27 mouse cellular contexts compared by ENCODE assay signal in the genomic region with DNA sequence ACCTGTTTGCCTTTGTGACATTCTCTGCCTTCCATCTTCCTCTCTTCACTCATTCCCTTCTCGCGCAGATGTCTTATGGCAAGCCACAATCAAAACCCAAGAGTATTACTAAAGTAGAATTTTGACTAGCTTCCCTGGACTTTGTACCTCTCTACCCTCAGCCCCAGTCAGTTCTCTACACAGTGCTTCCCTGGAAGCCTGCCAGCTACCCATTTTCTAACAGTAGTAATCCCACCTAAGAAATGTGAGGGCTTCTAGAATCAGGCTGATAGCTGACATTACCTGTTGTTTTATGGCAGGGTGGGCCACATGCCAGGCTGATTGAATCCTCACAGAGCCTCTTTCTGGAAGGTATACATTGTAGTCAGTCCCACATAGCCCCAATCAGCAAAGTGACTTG. TPM values are rescaled to one million over a fixed set of nuclear protein-coding genes. Genes with fewer than 3 reads are reported as not detected.
DNase-seq lines count a peak whose midpoint lies in the region; ATAC-seq lines count a peak whose summit lies in the region.
"Had no signal": no experiment of that assay in that cellular context is flagged by ENCODE, and none has a peak within 500 bp of the region (broad histone marks: within the 10 kb centered on the region; RNA-seq: fewer than 3 reads in every experiment).

No protein-coding gene starts in this region.

- no peak for ATAC-seq in kidney, embryonic 14.5 days (ENCODE audit: low FRiP score, low TSS enrichment)
- no peak for ATAC-seq in kidney, embryonic 15.5 days (replicated peaks; ENCODE audit: low FRiP score)
- ATAC-seq: CD4-positive, CD25-positive, alpha-beta regulatory T cell, adult 4 months; forebrain, embryonic 15.5 days had no signal

- no peaks in the 10 kb centered on the region for H3K9me3 ChIP-seq in kidney, embryonic 14.5 days (ENCODE audit: control insufficient read depth, low read length)
- no peaks in the 10 kb centered on the region for H3K9me3 ChIP-seq in kidney, embryonic 15.5 days (replicated peaks)
- H3K9me3 ChIP-seq: embryonic facial prominence, embryonic 10.5 days; embryonic facial prominence, embryonic 13.5 days; forebrain, embryonic 12.5 days; forebrain, embryonic 15.5 days; heart, embryonic 12.5 days; heart, embryonic 15.5 days; hindbrain, embryonic 13.5 days had no signal

- no peak overlapping the region for H3K4me3 ChIP-seq in kidney, embryonic 14.5 days (ENCODE audit: low read length)
- no peak overlapping the region for H3K4me3 ChIP-seq in kidney, embryonic 15.5 days (replicated peaks)
- H3K4me3 ChIP-seq: embryonic facial prominence, embryonic 10.5 days; embryonic facial prominence, embryonic 13.5 days; erythroblast, embryonic 14.5 days; forebrain, embryonic 12.5 days; forebrain, embryonic 15.5 days; heart, embryonic 12.5 days; heart, embryonic 15.5 days; hindbrain, embryonic 10.5 days; hindbrain, embryonic 13.5 days had no signal

- no peak overlapping the region for H3K27ac ChIP-seq in kidney, embryonic 14.5 days (ENCODE audit: low read depth, low read length)
- H3K27ac ChIP-seq in kidney, embryonic 15.5 days: no peak overlapping the region
- H3K27ac ChIP-seq: embryonic facial prominence, embryonic 10.5 days; embryonic facial prominence, embryonic 13.5 days; forebrain, embryonic 12.5 days; forebrain, embryonic 15.5 days; heart, embryonic 15.5 days; hindbrain, embryonic 10.5 days; hindbrain, embryonic 13.5 days had no signal

- peaks cover 46% of the 10 kb centered on the region for H3K36me3 ChIP-seq in kidney, embryonic 14.5 days (ENCODE audit: control insufficient read depth, insufficient read depth, low read length)
- H3K36me3 ChIP-seq in kidney, embryonic 15.5 days: peaks cover 76% of the 10 kb centered on the region

- H3K4me2 ChIP-seq in kidney, embryonic 14.5 days (replicated peaks; ENCODE audit: low read depth, low read length): no peak overlapping the region
- H3K4me2 ChIP-seq in kidney, embryonic 15.5 days: no peak overlapping the region
- H3K4me2 ChIP-seq: embryonic facial prominence, embryonic 13.5 days; forebrain, embryonic 12.5 days; forebrain, embryonic 15.5 days; heart, embryonic 12.5 days; heart, embryonic 15.5 days; hindbrain, embryonic 13.5 days had no signal

- peak; percentile 21 for DNase-seq in kidney, adult 8-10 months
- DNase-seq in kidney, postnatal 14 days: peak; percentile 40
- DNase-seq in kidney, postnatal 36 days: peak; percentile 32 to 57
- DNase-seq in cerebellum, adult 11-12 months: no peak
- DNase-seq: adrenal gland, adult 2 months; adrenal gland, postnatal 14 days; cerebellum, adult 11 months; cerebellum, adult 8-10 months; cerebellum, postnatal 10 days; cerebellum, postnatal 36 days; embryo, embryonic 11 days; gastrocnemius, postnatal 25 days; heart, adult 18-20 months; heart, postnatal 10 days; heart, postnatal 36 days had no signal

- no peaks in the 10 kb centered on the region for H3K27me3 ChIP-seq in kidney, embryonic 14.5 days (ENCODE audit: control insufficient read depth, insufficient read depth, low read length)
- H3K27me3 ChIP-seq in kidney, embryonic 15.5 days: no peaks in the 10 kb centered on the region
- H3K27me3 ChIP-seq: embryonic facial prominence, embryonic 13.5 days; forebrain, embryonic 12.5 days; forebrain, embryonic 15.5 days; heart, embryonic 12.5 days; heart, embryonic 15.5 days; hindbrain, embryonic 13.5 days had no signal

- H3K4me1 ChIP-seq in kidney, embryonic 14.5 days (ENCODE audit: control insufficient read depth, insufficient read depth, low read length): no peaks in the 10 kb centered on the region
- no peaks in the 10 kb centered on the region for H3K4me1 ChIP-seq in kidney, embryonic 15.5 days
- H3K4me1 ChIP-seq: embryonic facial prominence, embryonic 10.5 days; embryonic facial prominence, embryonic 13.5 days; forebrain, embryonic 12.5 days; forebrain, embryonic 15.5 days; heart, embryonic 12.5 days; heart, embryonic 15.5 days; hindbrain, embryonic 10.5 days; hindbrain, embryonic 13.5 days had no signal

- H3K9ac ChIP-seq in kidney, embryonic 14.5 days (ENCODE audit: low read depth, low read length): no peak overlapping the region
- H3K9ac ChIP-seq in kidney, embryonic 15.5 days: no peak overlapping the region
- H3K9ac ChIP-seq: embryonic facial prominence, embryonic 13.5 days; forebrain, embryonic 12.5 days; forebrain, embryonic 15.5 days; heart, embryonic 12.5 days; heart, embryonic 15.5 days; hindbrain, embryonic 13.5 days had no signal

- WGBS in kidney, embryonic 14.5 days: 88% methylated on average over 2 of the region's 2 CpGs
- 97% methylated on average over 2 of the region's 2 CpGs for WGBS in kidney, embryonic 15.5 days

RNA-seq across cellular contexts. Expression of a gene that starts 20.0 kb away (rescaled TPM):
- polyA plus RNA-seq in kidney, embryonic 14.5 days (2014; fragmentation: Nextera tagmentation; extraction: Ambion mirVana): 118 and 194 TPM in 2 replicates
- polyA plus RNA-seq in kidney, embryonic 15.5 days (2015; fragmentation: Nextera tagmentation; extraction: Ambion mirVana): 201 and 214 TPM in 2 replicates

RNA-seq across cellular contexts. Expression of a gene that starts 20.7 kb away (rescaled TPM):
- 243 and 313 TPM in 2 replicates for polyA plus RNA-seq in kidney, embryonic 14.5 days (2014; fragmentation: Nextera tagmentation; extraction: Ambion mirVana)
- 251 and 258 TPM in 2 replicates for polyA plus RNA-seq in kidney, embryonic 15.5 days (2015; fragmentation: Nextera tagmentation; extraction: Ambion mirVana)

RNA-seq across cellular contexts. Expression of a gene that starts 20.8 kb away (rescaled TPM):
- polyA plus RNA-seq in kidney, embryonic 14.5 days (2014; fragmentation: Nextera tagmentation; extraction: Ambion mirVana): 54.1 and 68.3 TPM in 2 replicates
- polyA plus RNA-seq in kidney, embryonic 15.5 days (2015; fragmentation: Nextera tagmentation; extraction: Ambion mirVana): 71.5 and 77.9 TPM in 2 replicates

RNA-seq across cellular contexts. Expression of a gene that starts 49.6 kb away (rescaled TPM):
- polyA plus RNA-seq in kidney, embryonic 14.5 days (2014; fragmentation: Nextera tagmentation; extraction: Ambion mirVana): 76.7 and 80.6 TPM in 2 replicates
- 102 and 113 TPM in 2 replicates for polyA plus RNA-seq in kidney, embryonic 15.5 days (2015; fragmentation: Nextera tagmentation; extraction: Ambion mirVana)
